Mouse (Mus musculus) limb, embryonic 12.5 days (tissue): ENCODE data around the gene Gtdc1. TPM values are rescaled to one million over a fixed set of nuclear protein-coding genes. Genes with fewer than 3 reads are reported as not detected.

Experiments
- ATAC-seq: fragments of 200-750 bp; cut with Nextera tagmentation; 2 replicates; pipeline ENCODE4 v1.8.0; 2017; ENCODE audit warnings: low read depth, moderate TSS enrichment; ENCODE audit not compliant: insufficient number of reproducible peaks, insufficient read depth, low FRiP score, low TSS enrichment
- H3K27ac ChIP-seq: fragments of 300-500 bp; sonication (generic); 2 replicates; pipeline ENCODE4 v1.5.1; 2016; ENCODE audit warnings: mild to moderate bottlenecking, moderate library complexity
- H3K27me3 ChIP-seq: fragments of 300-500 bp; sonication (generic); 2 replicates; pipeline ENCODE4 v1.6.1; 2016; ENCODE audit warnings: mild to moderate bottlenecking, moderate library complexity
- H3K36me3 ChIP-seq: fragments of 300-500 bp; sonication (generic); 2 replicates; pipeline ENCODE4 v1.6.1; 2016; ENCODE audit warnings: mild to moderate bottlenecking, moderate library complexity
- H3K4me1 ChIP-seq: fragments of 300-500 bp; sonication (generic); replicated peaks from 2 replicates; pipeline ENCODE4 v1.6.1; 2016
- H3K4me2 ChIP-seq: fragments of 300-500 bp; sonication (generic); 2 replicates; pipeline ENCODE4 v1.6.1; 2016; ENCODE audit warnings: mild to moderate bottlenecking, moderate library complexity
- H3K4me3 ChIP-seq: fragments of 300-500 bp; sonication (generic); replicated peaks from 2 replicates; pipeline ENCODE4 v1.5.1; 2016; ENCODE audit warnings: mild to moderate bottlenecking
- H3K9ac ChIP-seq: fragments of 300-500 bp; sonication (generic); replicated peaks from 2 replicates; pipeline ENCODE4 v1.6.1; 2016; ENCODE audit warnings: mild to moderate bottlenecking, moderate library complexity
- H3K9me3 ChIP-seq: fragments of 300-500 bp; sonication (generic); 2 replicates; pipeline ENCODE4 v1.6.1; 2016; ENCODE audit warnings: mild to moderate bottlenecking, moderate library complexity
- WGBS: fragments of 180-500 bp; shearing (Covaris S2); methylation state at CpG from one replicate; pipeline ENCODE4 v1.1.7; 2016; 5-methylcytosine and 5-hydroxymethylcytosine counted together
- polyA plus RNA-seq: library from polyadenylated mRNA; unstranded; fragments of >200 nt; fragmentation: Nextera tagmentation; extraction: Ambion mirVana; gene quantifications from 2 replicates; pipeline ENCODE4 v1.2.1, GENCODE M21; 2016

Gene Gtdc1
- polyA plus RNA-seq, 1 experiment from 2014 or later = 15.5 TPM

- no peaks in the 10 kb centered on the region for H3K9me3 ChIP-seq
- WGBS = 38% methylated on average over 5 of the region's 5 CpGs
- H3K4me2 ChIP-seq = no peak overlapping the region
- no peak overlapping the region for H3K27ac ChIP-seq
- no peaks in the 10 kb centered on the region for H3K27me3 ChIP-seq
- H3K4me3 ChIP-seq = no peak overlapping the region
- ATAC-seq = no peak
- H3K9ac ChIP-seq = no peak overlapping the region
- no peaks in the 10 kb centered on the region for H3K36me3 ChIP-seq
- peaks cover 10% of the 10 kb centered on the region; the same call in 1 of the 2 replicates for H3K4me1 ChIP-seq
Observed at GRCm38 (mm10) chr2:44525187-44525919, 402.1 kb downstream of the Gtdc1 start.

DNA sequence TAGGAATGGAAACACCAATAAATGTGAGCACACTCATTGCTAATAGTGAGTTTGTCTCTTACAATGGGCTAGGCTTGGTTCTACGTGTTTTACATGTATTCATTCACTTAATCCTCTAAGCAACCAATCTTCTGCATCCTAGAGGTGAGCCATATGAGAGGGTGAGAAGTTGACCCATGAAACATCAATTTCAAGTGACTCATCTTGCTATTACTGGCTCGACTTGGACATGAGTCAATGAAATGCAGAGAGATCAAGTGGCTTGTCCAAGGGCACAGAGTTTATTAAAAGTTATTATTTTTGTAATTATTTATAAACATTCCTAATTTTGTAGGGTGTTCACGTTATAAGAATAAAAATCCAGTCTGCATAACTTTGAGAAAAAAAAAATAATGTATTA lies 408.2 kb downstream of the Gtdc1 start:
- H3K4me1 ChIP-seq = peaks cover 5% of the 10 kb centered on the region; the same call in 1 of the 2 replicates
- 81% methylated on average over 3 of the region's 3 CpGs for WGBS
- no peaks in the 10 kb centered on the region for H3K27me3 ChIP-seq
- H3K9me3 ChIP-seq = no peaks in the 10 kb centered on the region
- no peaks in the 10 kb centered on the region for H3K36me3 ChIP-seq
- no peak overlapping the region for H3K4me2 ChIP-seq
- H3K9ac ChIP-seq = no peak overlapping the region
- no peak overlapping the region for H3K27ac ChIP-seq
- ATAC-seq = no peak
- H3K4me3 ChIP-seq = no peak overlapping the region

DNA sequence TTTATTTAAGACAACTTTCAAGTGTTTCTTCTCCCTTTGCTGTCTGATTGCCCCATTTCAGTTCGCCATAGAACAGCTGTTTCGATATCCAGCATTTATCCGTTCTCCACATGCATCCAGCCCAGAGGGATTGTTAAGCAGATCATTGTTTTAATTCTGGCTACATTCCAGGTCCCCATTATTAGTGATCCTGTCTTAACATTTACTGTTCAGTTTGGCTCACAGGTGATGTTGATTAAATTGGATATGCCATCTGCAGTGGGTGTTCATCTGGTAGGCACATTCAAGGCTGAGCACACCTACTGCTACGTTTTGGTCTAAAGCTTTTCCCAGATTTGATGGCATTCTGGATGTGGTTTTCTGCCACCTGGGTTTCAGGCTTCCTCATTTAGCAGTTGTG lies 409.4 kb downstream of the Gtdc1 start:
- Histone ChIP-seq H3K27ac (no peak overlapping the region), H3K4me1 (peaks cover 12% of the 10 kb centered on the region; the same call in 1 of the 2 replicates), H3K36me3 (no peaks in the 10 kb centered on the region), H3K4me2 (no peak overlapping the region), H3K9ac (no peak overlapping the region), H3K27me3 (no peaks in the 10 kb centered on the region), H3K9me3 (no peaks in the 10 kb centered on the region), H3K4me3 (no peak overlapping the region)
- ATAC-seq = no peak
- 40% methylated on average over 4 of the region's 4 CpGs for WGBS

Other genes with a start within 250 kb of the Gtdc1 start
- 12.3 and 14.8 TPM in 2 replicates for gene Zeb2, start 189.7 kb upstream of the Gtdc1 start, polyA plus RNA-seq